Mouse (Mus musculus) intestine, embryonic 16.5 days (tissue): ENCODE measurements at regions not wholly inside any gene's neighbourhood (a gene's known extent, or its start where the extent isn't known, plus 50 kb on each side); places are given as distances from the start of the nearest gene placed in this dataset.

Experiments
- ATAC-seq: fragments of 200-750 bp; cut with Nextera tagmentation; 2 replicates; pipeline ENCODE4 v1.8.0; 2017; ENCODE audit warnings: moderate TSS enrichment, moderate library complexity
- H3K27ac ChIP-seq: fragments of 300-500 bp; sonication (generic); 2 replicates; pipeline ENCODE4 v1.5.1; 2014; ENCODE audit warnings: mild to moderate bottlenecking, low read length
- H3K27me3 ChIP-seq: fragments of 300-500 bp; sonication (generic); replicated peaks from 2 replicates; pipeline ENCODE4 v1.6.1; 2014; ENCODE audit warnings: low read length, control low read depth, mixed read lengths; ENCODE audit not compliant: control insufficient read depth, insufficient read depth
- H3K36me3 ChIP-seq: fragments of 300-500 bp; sonication (generic); 2 replicates; pipeline ENCODE4 v1.6.1; 2014; ENCODE audit warnings: low read length, control low read depth; ENCODE audit not compliant: control insufficient read depth, insufficient read depth
- H3K4me1 ChIP-seq: fragments of 300-500 bp; sonication (generic); 2 replicates; pipeline ENCODE4 v1.6.1; 2014; ENCODE audit warnings: low read length, control low read depth, mixed read lengths; ENCODE audit not compliant: control insufficient read depth, insufficient read depth
- H3K4me2 ChIP-seq: fragments of 300-500 bp; sonication (generic); 2 replicates; pipeline ENCODE4 v1.6.1; 2014; ENCODE audit warnings: low read depth, low read length, control low read depth
- H3K4me3 ChIP-seq: fragments of 300-500 bp; sonication (generic); 2 replicates; pipeline ENCODE4 v1.5.1; 2014; ENCODE audit warnings: mild to moderate bottlenecking, low read length
- H3K9ac ChIP-seq: fragments of 300-500 bp; sonication (generic); 2 replicates; pipeline ENCODE4 v1.6.1; 2014; ENCODE audit warnings: low read depth, low read length
- H3K9me3 ChIP-seq: fragments of 300-500 bp; sonication (generic); 2 replicates; pipeline ENCODE4 v1.6.1; 2016; ENCODE audit warnings: low read length, control low read depth; ENCODE audit not compliant: control insufficient read depth
- WGBS: fragments of 180-500 bp; shearing (Covaris S2); extraction: QIAGEN DNeasy Blood & Tissue Kit; methylation state at CpG from one replicate; pipeline ENCODE4 v1.1.7; 2014; 5-methylcytosine and 5-hydroxymethylcytosine counted together

DNA sequence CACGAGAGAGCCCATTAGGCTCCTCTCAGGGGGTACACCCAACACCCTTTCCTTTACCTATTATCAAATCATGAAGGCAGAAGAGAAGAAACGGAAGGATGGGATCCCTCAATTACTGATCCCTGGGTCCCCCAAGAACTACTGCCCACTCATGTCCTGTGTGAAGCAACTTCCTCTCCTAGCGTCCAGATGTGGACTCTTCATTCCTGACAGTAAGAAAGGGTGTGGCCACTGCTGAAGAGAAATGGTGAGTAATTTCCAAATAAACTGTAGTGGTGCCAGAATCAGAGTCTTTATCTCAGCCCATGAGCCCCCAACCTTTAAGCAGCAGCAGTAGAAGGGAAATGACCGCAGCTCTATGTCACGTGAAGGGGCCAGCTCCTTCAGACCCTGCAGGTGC, 273.9 kb downstream of the Gm826 start:
- no peak overlapping the region for H3K27ac ChIP-seq
- H3K4me3 ChIP-seq = no peak overlapping the region
- no peak for ATAC-seq
- H3K4me2 ChIP-seq = no peak overlapping the region
- no peaks in the 10 kb centered on the region for H3K27me3 ChIP-seq
- H3K9me3 ChIP-seq = no peaks in the 10 kb centered on the region
- no peak overlapping the region for H3K9ac ChIP-seq
- H3K4me1 ChIP-seq = peaks cover 4% of the 10 kb centered on the region; the same call in 1 of the 2 replicates
- WGBS = 74% methylated on average over 5 of the region's 5 CpGs
- H3K36me3 ChIP-seq = no peaks in the 10 kb centered on the region

DNA sequence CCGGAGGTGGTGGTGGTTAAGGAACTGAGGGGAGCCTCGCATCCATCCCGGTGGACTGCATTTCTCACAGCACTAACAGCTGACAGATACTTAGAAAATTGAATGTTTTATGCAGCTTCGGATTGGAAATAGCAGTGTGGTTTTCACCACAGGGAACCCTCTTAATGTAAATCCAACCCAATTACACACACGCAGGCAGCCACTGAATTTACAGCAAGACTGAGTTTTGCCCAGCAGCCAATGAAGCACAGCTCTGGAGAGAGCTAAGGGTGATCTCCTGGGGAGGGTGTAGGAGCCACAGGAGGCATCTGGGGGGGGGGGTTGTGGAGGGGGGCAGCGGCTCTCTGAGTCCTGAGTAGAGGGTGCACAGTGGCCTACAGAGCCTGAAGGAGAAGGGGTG, 276.8 kb downstream of the Gm826 start:
- Histone ChIP-seq H3K36me3 (no peaks in the 10 kb centered on the region), H3K4me2 (no peak overlapping the region), H3K27ac (no peak overlapping the region), H3K9me3 (no peaks in the 10 kb centered on the region), H3K9ac (no peak overlapping the region), H3K4me1 (no peaks in the 10 kb centered on the region), H3K27me3 (no peaks in the 10 kb centered on the region), H3K4me3 (no peak overlapping the region)
- no peak for ATAC-seq
- WGBS = 65% methylated on average over 6 of the region's 6 CpGs

DNA sequence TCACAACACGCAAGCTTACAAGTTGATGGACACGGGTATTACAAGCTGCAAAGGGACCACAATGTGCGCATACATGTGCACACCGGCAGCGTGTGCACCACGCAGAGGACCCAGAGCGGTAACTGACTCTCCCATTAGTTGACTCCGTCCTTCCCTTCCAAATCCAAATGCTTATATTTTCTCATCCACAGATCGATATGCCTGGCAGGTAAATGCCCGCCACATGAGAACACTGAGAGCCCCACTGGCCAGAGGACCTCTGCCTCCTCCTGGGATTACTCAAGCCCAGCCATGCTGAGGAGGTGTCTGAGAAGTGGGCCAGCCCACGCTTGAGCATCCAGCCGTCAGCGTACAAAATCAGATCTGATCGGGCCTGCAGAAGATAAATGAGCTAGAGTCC, 279.6 kb downstream of the Gm826 start:
- Histone ChIP-seq H3K9ac (no peak overlapping the region), H3K36me3 (no peaks in the 10 kb centered on the region), H3K27ac (no peak overlapping the region), H3K9me3 (no peaks in the 10 kb centered on the region), H3K4me2 (no peak overlapping the region), H3K27me3 (no peaks in the 10 kb centered on the region), H3K4me3 (no peak overlapping the region), H3K4me1 (no peaks in the 10 kb centered on the region)
- 90% methylated on average over 14 of the region's 14 CpGs for WGBS
- ATAC-seq = no peak

DNA sequence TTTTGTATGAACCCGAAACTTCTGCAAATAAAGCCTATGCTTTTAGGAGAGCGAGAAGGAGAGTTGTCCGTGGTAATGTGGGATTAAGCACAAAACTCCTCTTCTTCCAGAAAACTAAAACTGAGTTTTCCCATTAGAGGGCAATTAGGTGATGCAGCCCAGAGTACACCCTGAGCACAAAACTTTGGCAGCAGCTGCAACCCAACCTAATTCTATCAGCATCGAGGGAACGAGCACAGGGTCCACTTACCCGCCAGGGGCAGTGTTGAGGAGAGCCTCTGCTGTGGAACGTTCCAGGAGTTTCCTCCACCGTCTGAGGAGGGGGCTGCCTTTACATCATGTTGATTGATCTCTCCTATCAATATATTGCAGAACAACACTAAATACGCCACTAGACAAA, 285.7 kb downstream of the Gm826 start:
- whole genome bisulfite sequencing = 86% methylated on average over 9 of the region's 9 CpGs
- H3K4me1 ChIP-seq = no peaks in the 10 kb centered on the region
- ATAC-seq = no peak
- H3K27me3 ChIP-seq = no peaks in the 10 kb centered on the region
- no peaks in the 10 kb centered on the region for H3K9me3 ChIP-seq
- no peaks in the 10 kb centered on the region for H3K36me3 ChIP-seq
- H3K4me2 ChIP-seq = no peak overlapping the region
- no peak overlapping the region for H3K27ac ChIP-seq
- no peak overlapping the region for H3K4me3 ChIP-seq
- H3K9ac ChIP-seq = no peak overlapping the region

DNA sequence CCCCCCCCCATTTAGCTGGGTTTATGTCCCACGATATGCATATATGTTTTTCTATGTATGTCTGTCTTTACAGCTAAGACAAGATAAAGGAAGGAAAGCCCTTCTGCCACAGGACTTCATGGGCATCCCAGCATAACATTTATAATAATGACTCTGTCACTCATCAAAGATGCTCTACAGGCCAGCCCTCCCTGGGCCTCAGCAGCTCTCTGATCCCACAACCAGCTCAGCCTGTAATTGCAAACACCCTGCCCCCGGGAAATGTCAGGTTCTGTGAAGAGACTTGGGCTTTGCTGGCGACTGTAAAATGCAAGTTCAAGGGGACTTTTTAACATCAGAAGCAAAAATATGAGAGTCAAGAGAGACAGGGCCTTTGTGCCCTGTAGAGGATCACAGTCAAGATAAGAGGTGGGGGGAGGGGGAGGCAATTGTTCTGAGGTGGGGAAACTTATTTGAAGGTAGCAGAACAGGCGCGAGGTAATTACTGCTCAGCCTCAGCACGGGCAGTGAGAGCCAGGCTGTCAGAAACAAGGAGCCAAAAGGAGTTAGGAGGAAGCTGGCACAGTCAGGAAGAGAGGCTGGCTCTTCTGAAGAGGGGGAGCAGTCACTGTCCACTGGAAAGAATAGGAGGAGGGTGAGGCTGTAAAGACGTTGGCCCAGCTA, 286.9 kb downstream of the Gm826 start:
- no peak overlapping the region for H3K27ac ChIP-seq
- no peak overlapping the region for H3K4me3 ChIP-seq
- H3K27me3 ChIP-seq = no peaks in the 10 kb centered on the region
- no peak overlapping the region for H3K4me2 ChIP-seq
- H3K36me3 ChIP-seq = no peaks in the 10 kb centered on the region
- no peak overlapping the region for H3K9ac ChIP-seq
- no peaks in the 10 kb centered on the region for H3K9me3 ChIP-seq
- 23% methylated on average over 7 of the region's 7 CpGs for WGBS
- no peaks in the 10 kb centered on the region for H3K4me1 ChIP-seq
- no peak for ATAC-seq

DNA sequence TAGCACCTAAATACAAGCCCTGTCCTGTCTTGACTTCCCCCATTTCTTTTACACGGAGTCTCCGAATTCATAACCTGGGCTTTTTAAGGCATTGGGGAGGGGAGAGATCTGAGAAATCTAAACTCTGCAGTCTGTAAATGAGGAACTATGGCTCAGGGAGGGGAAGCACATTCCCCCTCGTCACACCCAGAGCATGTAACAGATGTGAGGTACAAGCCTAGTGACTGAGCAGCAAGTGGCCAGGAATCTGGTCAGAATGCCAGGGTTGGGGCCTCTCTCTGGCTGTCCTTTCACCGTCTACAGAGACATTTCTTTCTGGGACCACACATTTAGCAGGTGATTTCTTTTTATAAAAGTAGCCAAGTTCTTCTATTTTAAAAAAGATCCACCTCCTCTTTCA, 289.4 kb downstream of the Gm826 start:
- H3K4me2 ChIP-seq = no peak overlapping the region
- H3K4me1 ChIP-seq = no peaks in the 10 kb centered on the region
- no peaks in the 10 kb centered on the region for H3K27me3 ChIP-seq
- no peak overlapping the region for H3K27ac ChIP-seq
- 74% methylated on average over 4 of the region's 4 CpGs for WGBS
- H3K9ac ChIP-seq = no peak overlapping the region
- ATAC-seq = no peak
- H3K9me3 ChIP-seq = no peaks in the 10 kb centered on the region
- no peak overlapping the region for H3K4me3 ChIP-seq
- H3K36me3 ChIP-seq = no peaks in the 10 kb centered on the region

DNA sequence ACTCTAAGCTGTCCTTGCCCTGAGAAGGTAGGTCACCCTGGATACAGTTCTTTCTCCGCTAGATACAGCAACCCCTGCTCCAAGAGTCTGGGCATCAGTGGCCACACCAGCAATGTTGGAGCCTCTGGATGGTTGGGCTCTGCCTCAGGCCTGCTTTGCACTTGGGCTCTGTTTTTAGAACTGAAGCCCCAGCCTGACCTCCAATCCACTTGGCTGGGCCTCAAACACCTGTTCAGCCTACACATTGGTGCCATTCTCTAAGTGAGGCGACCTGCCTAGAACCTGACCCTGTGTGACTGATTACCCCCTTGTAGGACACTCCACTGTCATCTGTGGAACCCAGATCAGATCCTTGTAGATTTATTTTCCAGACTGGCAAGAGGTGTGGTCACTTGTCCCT, 289.8 kb downstream of the Gm826 start:
- Histone ChIP-seq H3K4me3 (no peak overlapping the region), H3K4me1 (no peaks in the 10 kb centered on the region), H3K36me3 (no peaks in the 10 kb centered on the region), H3K27ac (no peak overlapping the region), H3K9ac (no peak overlapping the region), H3K27me3 (no peaks in the 10 kb centered on the region), H3K9me3 (no peaks in the 10 kb centered on the region), H3K4me2 (no peak overlapping the region)
- WGBS = 85% methylated on average over 2 of the region's 2 CpGs
- ATAC-seq = no peak

DNA sequence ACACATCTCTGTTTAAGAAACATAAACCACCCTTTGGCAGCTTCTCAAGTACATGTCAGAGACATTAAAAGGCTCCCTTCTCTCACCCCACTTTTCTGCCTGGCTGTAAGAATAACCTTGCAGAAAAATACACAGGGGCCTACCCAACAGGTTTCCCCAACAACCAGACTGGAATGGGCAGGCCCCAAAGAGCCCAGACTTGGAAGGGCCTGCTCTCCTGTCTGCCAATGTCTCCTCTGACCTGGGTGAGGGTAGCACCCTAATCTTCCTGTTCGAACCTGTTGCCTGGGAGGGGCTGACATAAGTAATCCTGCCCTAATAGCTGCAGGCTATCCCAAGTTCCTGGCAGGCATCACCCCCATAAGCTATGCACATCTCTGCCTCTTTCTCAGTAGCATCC, 304.5 kb downstream of the Gm826 start:
- Histone ChIP-seq H3K36me3 (no peaks in the 10 kb centered on the region), H3K27ac (no peak overlapping the region), H3K4me3 (no peak overlapping the region), H3K9ac (no peak overlapping the region), H3K9me3 (no peaks in the 10 kb centered on the region), H3K4me2 (no peak overlapping the region), H3K4me1 (no peaks in the 10 kb centered on the region), H3K27me3 (no peaks in the 10 kb centered on the region)
- no peak for ATAC-seq
- 88% methylated on average over 1 of the region's 1 CpGs for WGBS

DNA sequence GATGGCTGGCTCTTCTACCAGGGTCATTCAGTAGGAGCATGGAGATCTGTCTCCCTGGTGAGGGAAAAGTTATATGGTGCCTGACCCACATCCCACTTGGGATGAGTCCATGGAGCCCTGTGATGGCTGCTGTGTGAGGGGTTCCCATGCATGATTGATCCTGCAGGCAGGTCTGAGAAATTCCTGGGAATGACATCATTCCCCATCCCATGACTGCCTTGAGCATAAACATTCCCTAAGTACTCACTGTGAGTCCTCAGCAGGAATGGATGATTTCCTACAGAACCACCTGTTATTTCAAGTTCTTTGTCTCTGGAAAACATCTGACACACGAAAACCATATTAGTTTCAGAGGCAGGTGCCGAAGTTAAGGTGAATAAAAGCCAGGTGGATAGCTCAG, 305.5 kb downstream of the Gm826 start:
- Histone ChIP-seq H3K4me1 (no peaks in the 10 kb centered on the region), H3K9ac (no peak overlapping the region), H3K9me3 (no peaks in the 10 kb centered on the region), H3K27me3 (no peaks in the 10 kb centered on the region), H3K27ac (no peak overlapping the region), H3K4me3 (no peak overlapping the region), H3K4me2 (no peak overlapping the region), H3K36me3 (no peaks in the 10 kb centered on the region)
- no peak for ATAC-seq
- WGBS = 68% methylated on average over 2 of the region's 2 CpGs

DNA sequence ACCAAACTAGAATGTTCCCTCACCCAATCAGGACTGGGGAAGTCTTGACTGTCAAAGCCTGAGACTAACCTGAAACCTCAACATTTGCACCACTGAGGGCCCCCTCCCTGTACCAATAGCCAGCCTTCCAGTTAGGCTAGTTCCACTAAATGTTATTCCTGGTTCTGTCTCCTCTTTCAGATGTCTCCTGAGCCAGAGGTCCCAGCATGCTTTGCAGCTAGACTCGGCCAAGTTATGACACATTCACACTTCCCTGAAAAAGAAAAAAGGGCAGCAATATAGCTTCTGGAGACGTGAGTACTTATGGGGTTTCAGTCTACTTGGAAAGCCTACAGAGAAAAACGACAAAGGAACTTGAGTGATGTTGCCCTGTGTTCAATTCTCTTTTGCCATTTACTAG, 308.1 kb downstream of the Gm826 start:
- no peak overlapping the region for H3K4me2 ChIP-seq
- no peaks in the 10 kb centered on the region for H3K36me3 ChIP-seq
- WGBS = 56% methylated on average over 3 of the region's 3 CpGs
- no peak overlapping the region for H3K27ac ChIP-seq
- H3K27me3 ChIP-seq = no peaks in the 10 kb centered on the region
- H3K9me3 ChIP-seq = no peaks in the 10 kb centered on the region
- H3K9ac ChIP-seq = no peak overlapping the region
- H3K4me1 ChIP-seq = no peaks in the 10 kb centered on the region
- no peak for ATAC-seq
- H3K4me3 ChIP-seq = no peak overlapping the region
